Mouse (Mus musculus): ENCODE measurements around the gene Homez.
A peak's percentile ranks its signal among the peaks of the same experiment; 100 is the strongest.

The Homez gene

GRCm38 (mm10) chr14:54866936-54867335 lies 3.8 kb downstream of the Homez start:
- no peak for DNase-seq

- DNase-seq = no peak
Observed at GRCm38 (mm10) chr14:54866268-54866667, 4.5 kb downstream of the Homez start.

DNA sequence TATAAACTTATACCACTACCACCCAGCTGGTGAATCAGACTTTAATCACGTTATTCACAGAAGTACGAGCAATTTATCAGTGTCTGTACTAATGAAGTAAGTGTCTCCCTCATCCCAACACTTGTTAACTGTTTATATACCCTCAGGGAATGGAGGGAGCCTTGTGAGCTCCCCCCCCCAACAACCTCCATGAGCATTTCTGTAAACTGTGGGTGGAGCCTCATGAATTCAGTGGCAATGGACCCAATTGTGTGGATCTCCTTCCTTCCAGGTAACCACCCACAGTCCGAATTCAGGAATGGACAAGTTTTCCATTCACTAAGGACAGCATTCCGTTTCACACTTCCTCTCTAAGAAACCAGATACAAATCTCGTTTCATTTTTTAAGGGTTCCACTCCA lies 5.1 kb downstream of the Homez start:
- no peak for DNase-seq

- no peak for DNase-seq
Observed at GRCm38 (mm10) chr14:54864313-54865036, 6.3 kb downstream of the Homez start.

GRCm38 (mm10) chr14:54863501-54864312 lies 7.1 kb downstream of the Homez start:
- peak; percentile 96 for DNase-seq

DNA sequence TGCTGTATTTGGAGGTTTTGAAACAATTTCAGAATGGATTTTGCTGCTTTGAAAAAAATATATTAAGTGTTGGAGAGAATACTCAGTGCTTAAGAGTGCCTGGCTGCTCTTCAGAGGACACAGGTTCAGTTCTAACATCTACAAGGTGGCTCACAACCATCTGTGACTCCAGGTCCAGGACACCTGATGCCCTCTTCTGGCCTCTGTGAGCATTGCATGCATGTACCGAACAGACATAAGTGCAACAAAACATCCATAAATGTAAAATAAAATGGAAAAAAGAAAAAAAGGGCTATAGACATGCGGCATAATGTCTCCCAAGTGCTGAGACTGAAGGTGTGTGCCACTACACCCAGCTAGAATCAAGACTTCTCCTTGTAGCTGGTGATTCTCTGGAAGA lies 10.2 kb downstream of the Homez start:
- DNase-seq = peak; percentile 55

- DNase-seq = no peak
Observed at GRCm38 (mm10) chr14:54857891-54858290, 12.9 kb downstream of the Homez start.

DNA sequence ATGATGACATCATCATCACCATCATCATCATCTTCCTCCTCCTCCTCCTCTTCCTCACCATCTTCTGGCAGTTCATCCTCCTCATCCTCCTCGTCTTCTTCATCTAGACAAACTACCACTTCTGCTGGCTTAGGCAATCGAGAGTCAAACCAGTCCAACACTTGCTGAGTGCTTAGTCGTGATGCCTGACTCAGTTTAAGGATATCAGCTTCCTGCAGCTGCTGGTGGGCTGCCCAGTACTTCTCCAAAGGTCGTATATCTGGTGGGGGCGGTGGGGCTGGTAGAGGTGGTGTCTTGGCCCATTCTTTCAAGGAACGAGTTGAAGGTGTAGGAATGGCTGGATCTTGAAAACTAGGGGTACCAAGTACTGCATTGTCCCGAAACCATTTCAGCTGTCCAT lies 14.1 kb downstream of the Homez start:
- no peak for DNase-seq

GRCm38 (mm10) chr14:54855726-54856125 lies 15.0 kb downstream of the Homez start:
- no peak for DNase-seq

GRCm38 (mm10) chr14:54843461-54843860 lies 27.3 kb downstream of the Homez start:
- DNase-seq = no peak

DNA sequence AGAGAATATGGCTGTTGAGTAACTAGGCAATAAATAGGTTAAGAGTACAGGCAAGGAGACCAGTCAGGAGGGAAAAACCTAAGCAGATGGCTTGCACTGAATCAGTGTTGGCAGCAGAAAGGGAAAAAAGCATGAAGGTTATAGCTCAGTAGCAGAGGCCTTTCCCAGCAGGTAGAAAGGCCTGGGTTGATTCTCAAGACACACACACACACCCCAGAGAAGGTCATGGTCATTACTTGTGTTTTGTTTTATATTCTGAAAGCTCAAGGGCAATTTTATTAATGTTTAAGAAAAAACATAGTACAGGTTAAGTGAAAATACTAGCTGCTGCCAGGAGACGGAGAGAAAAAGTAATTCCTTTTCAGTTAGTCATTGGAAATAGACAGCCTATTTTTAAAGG lies 47.0 kb downstream of the Homez start:
- no peak for DNase-seq

GRCm38 (mm10) chr14:54822301-54822700 lies 48.5 kb downstream of the Homez start:
- no peak for DNase-seq

GRCm38 (mm10) chr14:54817791-54818190 lies 53.0 kb downstream of the Homez start:
- DNase-seq = peak; percentile 17

DNA sequence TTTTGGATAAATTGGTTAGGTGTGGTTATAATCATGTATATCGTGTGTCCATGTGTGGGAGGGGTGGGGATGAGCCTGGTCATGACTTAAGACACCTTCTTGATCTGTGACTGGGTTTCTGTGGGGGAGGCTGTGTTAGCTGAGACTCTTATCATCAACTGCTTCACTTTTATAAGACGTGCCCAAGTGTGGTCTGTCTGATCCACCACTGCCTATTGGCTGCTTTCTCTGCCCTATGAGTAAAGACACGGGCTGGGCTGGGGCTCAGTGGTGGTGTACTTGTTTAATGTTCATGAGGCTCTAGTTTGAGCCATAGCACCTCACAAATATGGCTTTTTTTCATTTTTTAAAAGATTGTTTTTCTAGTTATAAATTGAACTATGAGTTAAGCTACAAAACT lies 55.0 kb downstream of the Homez start:
- DNase-seq = no peak

- no peak for DNase-seq
Observed at GRCm38 (mm10) chr14:54813991-54814390, 56.8 kb downstream of the Homez start, which contains the start of gene Rnf212b. TSS of gene Rnf212b (plus strand) at chr14:54814141.

- no peak for DNase-seq
Observed at GRCm38 (mm10) chr14:54809668-54810033, 61.1 kb downstream of the Homez start.

- DNase-seq = peak; percentile 3
Observed at GRCm38 (mm10) chr14:54808718-54809667, 61.8 kb downstream of the Homez start.

GRCm38 (mm10) chr14:54806124-54806523 lies 64.6 kb downstream of the Homez start:
- no peak for DNase-seq

All from right cerebral cortex, adult 18-20 months (tissue).